Comparison of ENCODE assay signal across 19 mouse cellular contexts in genomic region chr3:27581931-27582840, GRCm38 (mm10).
DNase-seq lines count a peak whose midpoint lies in the region; ATAC-seq and TF ChIP-seq lines count a peak whose summit lies in the region.
"Had no signal": no experiment of that assay in that cellular context is flagged by ENCODE, and none has a peak within 500 bp of the region (broad histone marks: within the 10 kb centered on the region; RNA-seq: fewer than 3 reads in every experiment).

No protein-coding gene starts in this region.

- H3K36me3 ChIP-seq in forebrain, embryonic 10.5 days (replicated peaks) = no peaks in the 10 kb centered on the region
- no peaks in the 10 kb centered on the region for H3K36me3 ChIP-seq in forebrain, embryonic 12.5 days (replicated peaks)
- H3K36me3 ChIP-seq in hindbrain, embryonic 13.5 days = no peaks in the 10 kb centered on the region
- no peaks in the 10 kb centered on the region for H3K36me3 ChIP-seq in hindbrain, embryonic 14.5 days (replicated peaks; ENCODE audit: control insufficient read depth, insufficient read depth)
- no peaks in the 10 kb centered on the region for H3K36me3 ChIP-seq in midbrain, embryonic 11.5 days (ENCODE audit: control insufficient read depth, insufficient read depth, low read length)
- H3K36me3 ChIP-seq: heart, embryonic 12.5 days; intestine, embryonic 15.5 days; kidney, embryonic 15.5 days; liver, embryonic 12.5 days had no signal

- H3K4me2 ChIP-seq in forebrain, embryonic 12.5 days = no peak overlapping the region
- H3K4me2 ChIP-seq in hindbrain, embryonic 13.5 days = no peak overlapping the region
- H3K4me2 ChIP-seq in hindbrain, embryonic 14.5 days (replicated peaks) = no peak overlapping the region
- H3K4me2 ChIP-seq in midbrain, embryonic 11.5 days = no peak overlapping the region
- H3K4me2 ChIP-seq: heart, embryonic 12.5 days; intestine, embryonic 15.5 days; kidney, embryonic 15.5 days; liver, embryonic 12.5 days had no signal

- H3K4me3 ChIP-seq in forebrain, embryonic 10.5 days = no peak overlapping the region
- H3K4me3 ChIP-seq in forebrain, embryonic 12.5 days (replicated peaks) = no peak overlapping the region
- no peak overlapping the region for H3K4me3 ChIP-seq in hindbrain, embryonic 13.5 days
- H3K4me3 ChIP-seq in hindbrain, embryonic 14.5 days (replicated peaks; ENCODE audit: low read length) = no peak overlapping the region
- no peak overlapping the region for H3K4me3 ChIP-seq in midbrain, embryonic 11.5 days (ENCODE audit: low read depth, low read length)
- no peak overlapping the region for H3K4me3 ChIP-seq in left cerebral cortex, adult 2 months
- H3K4me3 ChIP-seq: heart, embryonic 12.5 days; intestine, embryonic 15.5 days; kidney, embryonic 15.5 days; liver, embryonic 12.5 days; megakaryocyte, embryonic 14.5 days had no signal

- no peak for DNase-seq in forebrain, embryonic 10.5 days (ENCODE audit: extremely low spot score, low spot score)
- DNase-seq in hindbrain, embryonic 14.5 days (ENCODE audit: low spot score) = no peak
- DNase-seq in brain, adult 2 months (ENCODE audit: low read depth, low spot score) = peak; percentile 65
- DNase-seq in midbrain, embryonic 11.5 days (ENCODE audit: low spot score, missing footprints) = peak; percentile 80
- DNase-seq in thymus, postnatal 25 days = no peak
- no peak for DNase-seq in left cerebral cortex, adult 2 months (ENCODE audit: extremely low spot score in 1 of 2, low spot score in 2 of 2)
- DNase-seq: adrenal gland, adult 2 months; cerebellum, postnatal 10 days; embryo, embryonic 11 days; heart, postnatal 36 days; lung, adult 2 months; thymus, postnatal 4 days had no signal

- H3K9me3 ChIP-seq in forebrain, embryonic 10.5 days = no peaks in the 10 kb centered on the region
- H3K9me3 ChIP-seq in forebrain, embryonic 12.5 days = no peaks in the 10 kb centered on the region
- H3K9me3 ChIP-seq in hindbrain, embryonic 13.5 days = no peaks in the 10 kb centered on the region
- H3K9me3 ChIP-seq in hindbrain, embryonic 14.5 days (ENCODE audit: control insufficient read depth, low read length) = no peaks in the 10 kb centered on the region
- no peaks in the 10 kb centered on the region for H3K9me3 ChIP-seq in midbrain, embryonic 11.5 days (ENCODE audit: control insufficient read depth, low read length)
- H3K9me3 ChIP-seq: heart, embryonic 12.5 days; intestine, embryonic 15.5 days; kidney, embryonic 15.5 days; liver, embryonic 12.5 days; megakaryocyte, embryonic 14.5 days had no signal

- ATAC-seq in forebrain, embryonic 12.5 days (ENCODE audit: low FRiP score) = no peak
- no peak for ATAC-seq in hindbrain, embryonic 13.5 days (ENCODE audit: low FRiP score)
- no peak for ATAC-seq in hindbrain, embryonic 14.5 days (ENCODE audit: low FRiP score)
- ATAC-seq in midbrain, embryonic 11.5 days (ENCODE audit: low FRiP score) = no peak
- ATAC-seq: intestine, embryonic 15.5 days; liver, embryonic 12.5 days had no signal

- H3K27me3 ChIP-seq in forebrain, embryonic 10.5 days (ENCODE audit: poor library complexity, severe bottlenecking) = no peaks in the 10 kb centered on the region
- no peaks in the 10 kb centered on the region for H3K27me3 ChIP-seq in forebrain, embryonic 12.5 days
- H3K27me3 ChIP-seq in hindbrain, embryonic 13.5 days = no peaks in the 10 kb centered on the region
- H3K27me3 ChIP-seq in hindbrain, embryonic 14.5 days (ENCODE audit: control insufficient read depth, insufficient read depth, low read length) = no peaks in the 10 kb centered on the region
- H3K27me3 ChIP-seq in midbrain, embryonic 11.5 days (ENCODE audit: control insufficient read depth, insufficient read depth, low read length) = no peaks in the 10 kb centered on the region
- H3K27me3 ChIP-seq: heart, embryonic 12.5 days; intestine, embryonic 15.5 days; kidney, embryonic 15.5 days; liver, embryonic 12.5 days; megakaryocyte, embryonic 14.5 days had no signal

- H3K27ac ChIP-seq in forebrain, embryonic 10.5 days = 0 out of 2 replicates have a peak overlapping the region, but pooled peaks have one; percentile 13
- no peak overlapping the region for H3K27ac ChIP-seq in forebrain, embryonic 12.5 days
- H3K27ac ChIP-seq in hindbrain, embryonic 13.5 days = peak overlapping the region; percentile 44
- H3K27ac ChIP-seq in hindbrain, embryonic 14.5 days = no peak overlapping the region
- H3K27ac ChIP-seq in midbrain, embryonic 11.5 days (ENCODE audit: low read depth, low read length) = no peak overlapping the region
- no peak overlapping the region for H3K27ac ChIP-seq in left cerebral cortex, adult 2 months
- H3K27ac ChIP-seq: intestine, embryonic 15.5 days; kidney, embryonic 15.5 days; liver, embryonic 12.5 days had no signal

- no peak overlapping the region for H3K9ac ChIP-seq in forebrain, embryonic 12.5 days
- H3K9ac ChIP-seq in hindbrain, embryonic 13.5 days = no peak overlapping the region
- no peak overlapping the region for H3K9ac ChIP-seq in hindbrain, embryonic 14.5 days
- no peak overlapping the region for H3K9ac ChIP-seq in midbrain, embryonic 11.5 days (ENCODE audit: low read length)
- H3K9ac ChIP-seq: heart, embryonic 12.5 days; intestine, embryonic 15.5 days; kidney, embryonic 15.5 days; liver, embryonic 12.5 days had no signal

- intact Hi-C loops in left cerebral cortex, adult 2 months (cut with DNase I) = no loop called here

- no peak for TF ChIP-seq CTCF in left cerebral cortex, adult 2 months (IDR thresholded peaks at IDR 0.05)

- H3K4me1 ChIP-seq in forebrain, embryonic 10.5 days = peaks cover 67% of the 10 kb centered on the region
- peaks cover 22% of the 10 kb centered on the region for H3K4me1 ChIP-seq in forebrain, embryonic 12.5 days
- H3K4me1 ChIP-seq in hindbrain, embryonic 13.5 days (replicated peaks) = peaks cover 46% of the 10 kb centered on the region
- H3K4me1 ChIP-seq in hindbrain, embryonic 14.5 days (replicated peaks; ENCODE audit: control insufficient read depth, insufficient read depth, low read length) = peaks cover 12% of the 10 kb centered on the region
- peaks cover 9% of the 10 kb centered on the region for H3K4me1 ChIP-seq in midbrain, embryonic 11.5 days (ENCODE audit: control insufficient read depth, insufficient read depth, low read length)

- 82% methylated on average over 6 of the region's 6 CpGs for WGBS in forebrain, embryonic 10.5 days
- 78% methylated on average over 6 of the region's 6 CpGs for WGBS in forebrain, embryonic 12.5 days
- WGBS in hindbrain, embryonic 13.5 days = 75% methylated on average over 6 of the region's 6 CpGs
- WGBS in hindbrain, embryonic 14.5 days = 63% methylated on average over 6 of the region's 6 CpGs
- 81% methylated on average over 6 of the region's 6 CpGs for WGBS in midbrain, embryonic 11.5 days

Comparison
In these comparisons a context has a peak if more than half of its experiments do, and no peak if none do; other contexts are left out.
1. H3K27ac ChIP-seq: peak in forebrain, embryonic 10.5 days (single experiment) and hindbrain, embryonic 13.5 days (single experiment); none in forebrain, embryonic 12.5 days (single experiment), hindbrain, embryonic 14.5 days (single experiment), midbrain, embryonic 11.5 days (single experiment) and left cerebral cortex, adult 2 months (single experiment).
2. DNase-seq: peak in brain, adult 2 months (single experiment) and midbrain, embryonic 11.5 days (single experiment); none in forebrain, embryonic 10.5 days (single experiment), hindbrain, embryonic 14.5 days (single experiment), thymus, postnatal 25 days (single experiment) and left cerebral cortex, adult 2 months (0 of 2).